Mouse (Mus musculus) E14TG2a.4 (cell line): ENCODE results near the gene Wee1.

Source experiments
- CTCF ChIP-seq: conservative IDR thresholded peaks from 2 replicates; pipeline ENCODE4 v1.5.1; 2014; ENCODE audit warnings: low read length
- POU5F1 ChIP-seq: IDR thresholded peaks from 2 replicates; pipeline ENCODE4 v1.6.1; 2014; ENCODE audit warnings: low read length, borderline replicate concordance

DNA sequence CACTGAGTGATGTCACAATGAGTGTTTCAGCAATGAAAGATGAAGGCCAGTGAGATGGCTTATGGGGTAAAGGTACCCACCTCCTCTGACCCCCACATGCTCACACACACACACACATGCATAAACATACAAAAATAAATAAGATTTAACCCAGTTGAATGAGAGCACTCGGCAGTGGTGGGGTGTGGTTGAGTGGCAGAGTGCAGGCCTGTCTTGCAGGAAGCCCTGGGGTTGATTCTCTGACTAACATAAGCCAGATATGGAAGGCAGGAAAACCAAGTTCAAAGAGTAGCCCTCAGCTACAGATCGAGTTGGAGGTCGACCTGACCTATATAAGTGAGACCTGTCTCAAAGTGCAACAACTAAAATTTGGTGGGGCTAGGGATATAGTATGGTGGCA is 15.2 kb upstream of the Wee1 start:
- TF ChIP-seq CTCF (no peak), POU5F1 (no peak)
